Mouse (Mus musculus) right cerebral cortex, adult 18-20 months (tissue): ENCODE results near the gene Mia.
A peak's percentile ranks its signal among the peaks of the same experiment; 100 is the strongest.

ENCODE experiments used
- DNase-seq: peaks from one replicate; pipeline ENCODE4 v3.0.0; 2022; ENCODE audit warnings: mixed read lengths

The Mia gene

GRCm38 (mm10) chr7:27184964-27185363, 4.0 kb upstream of the Mia start:
- no peak for DNase-seq

- DNase-seq = no peak
Observed at GRCm38 (mm10) chr7:27182498-27182897, 1.5 kb upstream of the Mia start.

- no peak for DNase-seq
Observed at GRCm38 (mm10) chr7:27180036-27180435, 921 bp downstream of the Mia start.

GRCm38 (mm10) chr7:27179217-27179918, 1.6 kb downstream of the Mia start:
- DNase-seq = no peak

- peak; percentile 100 for DNase-seq
Observed at GRCm38 (mm10) chr7:27178324-27179216, 2.4 kb downstream of the Mia start, which contains the start of gene Rab4b. Rab4b (minus strand) TSS chr7:27178896.

- no peak for DNase-seq
Observed at GRCm38 (mm10) chr7:27177942-27178323, 3.0 kb downstream of the Mia start.

GRCm38 (mm10) chr7:27174896-27175295, 6.1 kb downstream of the Mia start:
- no peak for DNase-seq

- DNase-seq = no peak
Observed at GRCm38 (mm10) chr7:27174496-27174895, 6.5 kb downstream of the Mia start.

- no peak for DNase-seq
Observed at GRCm38 (mm10) chr7:27170981-27171380, 10.0 kb downstream of the Mia start.

GRCm38 (mm10) chr7:27168371-27168770, 12.6 kb downstream of the Mia start:
- no peak for DNase-seq

- no peak for DNase-seq
Observed at GRCm38 (mm10) chr7:27167475-27168094, 13.4 kb downstream of the Mia start.

GRCm38 (mm10) chr7:27166614-27167474, 14.1 kb downstream of the Mia start, which contains the start of gene Egln2:
Egln2 (minus strand) TSS chr7:27166802.
- peak; percentile 96 for DNase-seq

- DNase-seq = peak; percentile 74
Observed at GRCm38 (mm10) chr7:27166229-27166613, 14.7 kb downstream of the Mia start.

GRCm38 (mm10) chr7:27165696-27166095, 15.3 kb downstream of the Mia start:
- DNase-seq = no peak

GRCm38 (mm10) chr7:27165007-27165655, 15.8 kb downstream of the Mia start:
- no peak for DNase-seq

- DNase-seq = no peak
Observed at GRCm38 (mm10) chr7:27164112-27164947, 16.6 kb downstream of the Mia start.

GRCm38 (mm10) chr7:27163450-27163805, 17.5 kb downstream of the Mia start:
- no peak for DNase-seq

- DNase-seq = no peak
Observed at GRCm38 (mm10) chr7:27162780-27163449, 18.0 kb downstream of the Mia start.

- DNase-seq = no peak
Observed at GRCm38 (mm10) chr7:27161744-27162143, 19.2 kb downstream of the Mia start.

GRCm38 (mm10) chr7:27160921-27161320, 20.0 kb downstream of the Mia start:
- DNase-seq = no peak
